Mouse (Mus musculus) neural tube, embryonic 11.5 days (tissue): ENCODE data around the gene Agap1. TPM values are rescaled to one million over a fixed set of nuclear protein-coding genes. Genes with fewer than 3 reads are reported as not detected.

ENCODE experiments used
- ATAC-seq: fragments of 200-750 bp; cut with Nextera tagmentation; 2 replicates; pipeline ENCODE4 v1.8.0; 2017; ENCODE audit warnings: moderate number of reproducible peaks, mild to moderate bottlenecking, moderate TSS enrichment, moderate library complexity; ENCODE audit not compliant: insufficient read depth, low FRiP score, low TSS enrichment
- DNase-seq: peaks from one replicate; pipeline ENCODE4 v3.0.0-alpha.2; 2015; ENCODE audit warnings: low spot score
- H3K27ac ChIP-seq: fragments of 300-500 bp; sonication (generic); 2 replicates; pipeline ENCODE4 v1.5.1; 2014; ENCODE audit warnings: low read depth, mild to moderate bottlenecking, low read length
- H3K27me3 ChIP-seq: fragments of 300-500 bp; sonication (generic); 2 replicates; pipeline ENCODE4 v1.6.1; 2014; ENCODE audit warnings: mild to moderate bottlenecking, low read length, mixed read lengths; ENCODE audit not compliant: control insufficient read depth, insufficient read depth
- H3K36me3 ChIP-seq: fragments of 300-500 bp; sonication (generic); 2 replicates; pipeline ENCODE4 v1.6.1; 2014; ENCODE audit warnings: mild to moderate bottlenecking, low read length, moderate library complexity, mixed read lengths; ENCODE audit not compliant: control insufficient read depth, insufficient read depth
- H3K4me1 ChIP-seq: fragments of 300-500 bp; sonication (generic); 2 replicates; pipeline ENCODE4 v1.6.1; 2014; ENCODE audit warnings: low read length, mixed read lengths; ENCODE audit not compliant: control insufficient read depth, insufficient read depth
- H3K4me2 ChIP-seq: fragments of 300-500 bp; sonication (generic); 2 replicates; pipeline ENCODE4 v1.6.1; 2014; ENCODE audit warnings: low read depth, mild to moderate bottlenecking, moderate library complexity
- H3K4me3 ChIP-seq: fragments of 300-500 bp; sonication (generic); 2 replicates; pipeline ENCODE4 v1.5.1; 2014; ENCODE audit warnings: low read depth, low read length
- H3K9ac ChIP-seq: fragments of 300-500 bp; sonication (generic); 2 replicates; pipeline ENCODE4 v1.6.1; 2014; ENCODE audit warnings: mild to moderate bottlenecking, low read length
- H3K9me3 ChIP-seq: fragments of 300-500 bp; sonication (generic); 2 replicates; pipeline ENCODE4 v1.6.1; 2016; ENCODE audit warnings: low read length; ENCODE audit not compliant: control insufficient read depth
- WGBS: fragments of 180-500 bp; shearing (Covaris S2); extraction: QIAGEN DNeasy Blood & Tissue Kit; methylation state at CpG from one replicate; pipeline ENCODE4 v1.1.7; 2014; 5-methylcytosine and 5-hydroxymethylcytosine counted together
- polyA plus RNA-seq: library from polyadenylated mRNA; unstranded; fragments of >200 nt; fragmentation: Nextera tagmentation; extraction: Ambion mirVana; gene quantifications from 2 replicates; pipeline ENCODE4 v1.2.1, GENCODE M21; 2014

The Agap1 gene
- polyA plus RNA-seq, 1 experiment from 2014 or later, result 31.1 TPM

- no peak overlapping the region for H3K27ac ChIP-seq
- WGBS, result 57% methylated on average over 10 of the region's 10 CpGs
Measured at GRCm38 (mm10) chr1:89688914-89689313, 234.3 kb downstream of the Agap1 start.

GRCm38 (mm10) chr1:89689544-89690212 is 235.1 kb downstream of the Agap1 start:
- Histone ChIP-seq H3K9ac (no peak overlapping the region), H3K4me1 (peaks cover 16% of the 10 kb centered on the region), H3K27me3 (no peaks in the 10 kb centered on the region), H3K27ac (no peak overlapping the region), H3K36me3 (no peaks in the 10 kb centered on the region; the same call in 1 of the 2 replicates), H3K4me2 (no peak overlapping the region), H3K9me3 (no peaks in the 10 kb centered on the region), H3K4me3 (no peak overlapping the region)
- DNase-seq, result no peak
- WGBS, result 87% methylated on average over 22 of the region's 22 CpGs
- no peak for ATAC-seq

More at GRCm38 (mm10) chr1:89688914-89689313, 234.3 kb downstream of the Agap1 start:
- peak; percentile 43 for DNase-seq
- no peak overlapping the region for H3K4me3 ChIP-seq
- peak; percentile 23; the same call in 1 of the 2 replicates for ATAC-seq
- H3K9me3 ChIP-seq, result no peaks in the 10 kb centered on the region
- peaks cover 2% of the 10 kb centered on the region; the same call in 1 of the 2 replicates for H3K36me3 ChIP-seq
- no peak overlapping the region for H3K9ac ChIP-seq
- no peak overlapping the region for H3K4me2 ChIP-seq
- H3K27me3 ChIP-seq, result no peaks in the 10 kb centered on the region
- peaks cover 16% of the 10 kb centered on the region for H3K4me1 ChIP-seq

- no peaks in the 10 kb centered on the region for H3K9me3 ChIP-seq
- 61% methylated on average over 1 of the region's 1 CpGs for WGBS
- no peaks in the 10 kb centered on the region for H3K27me3 ChIP-seq
- DNase-seq (no peak), ATAC-seq (no peak)
- no peak overlapping the region for H3K27ac ChIP-seq
- peaks cover 16% of the 10 kb centered on the region for H3K4me1 ChIP-seq
- no peaks in the 10 kb centered on the region; the same call in 1 of the 2 replicates for H3K36me3 ChIP-seq
- no peak overlapping the region for H3K9ac ChIP-seq
- no peak overlapping the region for H3K4me2 ChIP-seq
- H3K4me3 ChIP-seq, result no peak overlapping the region
Measured at GRCm38 (mm10) chr1:89691096-89691495, 236.5 kb downstream of the Agap1 start.

GRCm38 (mm10) chr1:89692420-89692819 is 237.8 kb downstream of the Agap1 start:
- Histone ChIP-seq H3K36me3 (no peaks in the 10 kb centered on the region), H3K27ac (no peak overlapping the region), H3K9ac (no peak overlapping the region), H3K27me3 (no peaks in the 10 kb centered on the region), H3K4me1 (peaks cover 16% of the 10 kb centered on the region), H3K4me3 (no peak overlapping the region), H3K4me2 (no peak overlapping the region), H3K9me3 (no peaks in the 10 kb centered on the region)
- no peak for ATAC-seq
- no peak for DNase-seq
- WGBS, result 94% methylated on average over 12 of the region's 12 CpGs

GRCm38 (mm10) chr1:89694916-89695315 is 240.3 kb downstream of the Agap1 start:
- H3K27me3 ChIP-seq, result no peaks in the 10 kb centered on the region
- H3K9me3 ChIP-seq, result no peaks in the 10 kb centered on the region
- no peak overlapping the region for H3K4me2 ChIP-seq
- H3K4me1 ChIP-seq, result no peaks in the 10 kb centered on the region
- no peak overlapping the region for H3K27ac ChIP-seq
- WGBS, result 93% methylated on average over 5 of the region's 5 CpGs
- no peak overlapping the region for H3K4me3 ChIP-seq
- ATAC-seq, result no peak
- H3K36me3 ChIP-seq, result no peaks in the 10 kb centered on the region
- no peak overlapping the region for H3K9ac ChIP-seq
- no peak for DNase-seq

GRCm38 (mm10) chr1:89697241-89697640 is 242.6 kb downstream of the Agap1 start:
- no peak overlapping the region for H3K9ac ChIP-seq
- H3K9me3 ChIP-seq, result no peaks in the 10 kb centered on the region
- no peak overlapping the region for H3K4me3 ChIP-seq
- H3K4me2 ChIP-seq, result no peak overlapping the region
- H3K4me1 ChIP-seq, result peaks cover 8% of the 10 kb centered on the region; the same call in 1 of the 2 replicates
- H3K36me3 ChIP-seq, result no peaks in the 10 kb centered on the region
- no peak for ATAC-seq
- no peaks in the 10 kb centered on the region for H3K27me3 ChIP-seq
- 90% methylated on average over 2 of the region's 2 CpGs for WGBS
- H3K27ac ChIP-seq, result no peak overlapping the region
- no peak for DNase-seq

- WGBS, result 73% methylated on average over 9 of the region's 9 CpGs
- Histone ChIP-seq H3K4me1 (peaks cover 26% of the 10 kb centered on the region), H3K27ac (no peak overlapping the region), H3K9me3 (no peaks in the 10 kb centered on the region), H3K9ac (no peak overlapping the region), H3K27me3 (no peaks in the 10 kb centered on the region), H3K4me3 (no peak overlapping the region), H3K36me3 (no peaks in the 10 kb centered on the region), H3K4me2 (no peak overlapping the region)
- no peak for ATAC-seq
- DNase-seq, result no peak
Measured at GRCm38 (mm10) chr1:89700166-89700565, 245.6 kb downstream of the Agap1 start.

- no peak overlapping the region for H3K4me2 ChIP-seq
- 78% methylated on average over 5 of the region's 5 CpGs for WGBS
Measured at GRCm38 (mm10) chr1:89701162-89701730, 246.6 kb downstream of the Agap1 start.

GRCm38 (mm10) chr1:89703294-89703693 is 248.7 kb downstream of the Agap1 start:
- Histone ChIP-seq H3K4me3 (no peak overlapping the region), H3K36me3 (no peaks in the 10 kb centered on the region), H3K4me2 (no peak overlapping the region), H3K9me3 (no peaks in the 10 kb centered on the region), H3K4me1 (peaks cover 31% of the 10 kb centered on the region), H3K27me3 (no peaks in the 10 kb centered on the region), H3K27ac (no peak overlapping the region), H3K9ac (no peak overlapping the region)
- peak; percentile 62 for DNase-seq
- ATAC-seq, result no peak
- WGBS, result 5% methylated on average over 13 of the region's 13 CpGs

More at GRCm38 (mm10) chr1:89701162-89701730, 246.6 kb downstream of the Agap1 start:
- no peak overlapping the region for H3K9ac ChIP-seq
- no peak overlapping the region for H3K27ac ChIP-seq
- DNase-seq (no peak), ATAC-seq (no peak)
- no peak overlapping the region for H3K4me3 ChIP-seq
- H3K4me1 ChIP-seq, result peaks cover 26% of the 10 kb centered on the region
- H3K9me3 ChIP-seq, result no peaks in the 10 kb centered on the region
- H3K36me3 ChIP-seq, result no peaks in the 10 kb centered on the region
- no peaks in the 10 kb centered on the region for H3K27me3 ChIP-seq
